Mouse (Mus musculus) myocyte (in vitro differentiated cells): ENCODE results near the gene Mmd.
A peak's percentile ranks its signal among the peaks of the same experiment; 100 is the strongest.

Experiments used
- CEBPB ChIP-seq: IDR thresholded peaks from 2 replicates; pipeline ENCODE4 v1.6.1; 2011; ENCODE audit warnings: mild to moderate bottlenecking, moderate library complexity; ENCODE audit not compliant: poor library complexity, insufficient read depth, severe bottlenecking
- E2F4 ChIP-seq: IDR thresholded peaks from one replicate; pipeline ENCODE4 v1.6.1; 2011; ENCODE audit warnings: mild to moderate bottlenecking, control low read depth, moderate library complexity; ENCODE audit not compliant: insufficient read depth
- MYOG ChIP-seq, 3 experiments: IDR thresholded peaks; one replicate each; pipeline ENCODE4 v1.6.1; 2011; ENCODE audit warnings: control low read depth in 2 of 3, low read depth in 2 of 3, mild to moderate bottlenecking in 2 of 3; ENCODE audit not compliant: insufficient read length in 2 of 3, control insufficient read depth in 1 of 3, insufficient read depth in 1 of 3
- POLR2A ChIP-seq: IDR thresholded peaks from one replicate; pipeline ENCODE4 v1.6.1; 2011; ENCODE audit warnings: low read depth, mild to moderate bottlenecking, control low read depth, moderate library complexity; ENCODE audit not compliant: insufficient read length
- POLR2AphosphoS2 ChIP-seq: IDR thresholded peaks from one replicate; pipeline ENCODE4 v1.6.1; 2011; ENCODE audit warnings: low read depth, control low read depth; ENCODE audit not compliant: insufficient read length
- TCF12 ChIP-seq: IDR thresholded peaks from one replicate; pipeline ENCODE4 v1.6.1; 2011; ENCODE audit warnings: mild to moderate bottlenecking, control low read depth; ENCODE audit not compliant: poor library complexity, insufficient read depth, severe bottlenecking
- TCF3 ChIP-seq: IDR thresholded peaks from one replicate; pipeline ENCODE4 v1.6.1; 2011; ENCODE audit warnings: low read depth, control low read depth; ENCODE audit not compliant: insufficient read length
- USF1 ChIP-seq: IDR thresholded peaks from one replicate; pipeline ENCODE4 v1.6.1; 2011; ENCODE audit warnings: low read depth, mild to moderate bottlenecking, control low read depth, moderate library complexity

DNA sequence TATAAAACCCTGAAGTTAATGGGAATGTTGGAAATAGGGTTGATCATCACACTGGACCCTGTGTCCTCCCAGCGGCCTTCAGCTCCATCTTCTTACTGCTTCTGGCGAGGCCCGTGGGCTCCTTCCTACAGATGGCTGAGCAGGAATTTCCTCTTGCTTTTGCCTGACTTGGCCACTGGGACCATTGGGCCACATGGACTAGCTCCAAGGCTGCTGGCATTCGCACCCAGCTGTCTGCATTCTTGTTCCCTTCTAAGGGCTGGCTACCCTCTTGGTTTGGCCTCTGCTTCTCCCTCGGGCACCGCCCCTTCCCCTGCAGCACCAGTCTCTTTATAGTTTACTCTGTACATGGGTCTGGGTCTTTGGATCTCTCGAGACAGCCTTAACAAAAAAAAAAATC is 26.4 kb downstream of the Mmd start:
- TF ChIP-seq POLR2A (no peak), POLR2AphosphoS2 (no peak), E2F4 (no peak), TCF3 (no peak), USF1 (no peak), TCF12 (no peak), MYOG (IDR thresholded peaks at IDR 0.05; ENCODE audit: control insufficient read depth in 1 of 3, insufficient read depth in 1 of 3, insufficient read length in 2 of 3, low read depth in 2 of 3) (peak; percentile 19 to 91 (median 63)), CEBPB (no peak)
